Mouse (Mus musculus) T-helper 1 cell (primary cell): Measurements from ENCODE around the gene Pyurf.

Source experiments
- in situ Hi-C: fragments of 300-600 bp; cut with MboI, MseI; formaldehyde crosslinking; loops from one replicate; pipeline ENCODE4 v1.15.1; 2025; ENCODE audit warnings: high pct_unique_total_duplicates

Pyurf gene

GRCm38 (mm10) chr6:57691467-57692261, at the start of gene Pyurf:
Gene Pyurf (minus strand): TSS chr6:57692078.
- in situ Hi-C loops, result loop anchor here (5.0 kb wide), 1 partner anchor 104 kb away; no protein-coding TSS in a partner anchor

- in situ Hi-C loops, result no loop called here
Observed at GRCm38 (mm10) chr6:57721347-57721746, 29.5 kb upstream of the Pyurf start.

GRCm38 (mm10) chr6:57711726-57712125, 19.8 kb upstream of the Pyurf start:
- in situ Hi-C loops, result no loop called here

GRCm38 (mm10) chr6:57706721-57707120, 14.8 kb upstream of the Pyurf start:
- in situ Hi-C loops, result loop anchor here (10.0 kb wide), 1 partner anchor 1002 kb away; the partner anchor contains the start of gene Lsm5

- in situ Hi-C loops, result loop anchor here (10.0 kb wide), 1 partner anchor 999 kb away; the partner anchor contains the start of gene Lsm5
Observed at GRCm38 (mm10) chr6:57703703-57704102, 11.8 kb upstream of the Pyurf start.

- in situ Hi-C loops, result loop anchor here (10.0 kb wide), 1 partner anchor 998 kb away; the partner anchor contains the start of gene Lsm5
Observed at GRCm38 (mm10) chr6:57702743-57703499, 11.0 kb upstream of the Pyurf start.

GRCm38 (mm10) chr6:57702376-57702742, 10.5 kb upstream of the Pyurf start, which contains the start of gene Lancl2:
Gene Lancl2 (plus strand): TSS chr6:57702540.
- in situ Hi-C loops, result loop anchor here (10.0 kb wide), 1 partner anchor 998 kb away; the partner anchor contains the start of gene Lsm5

GRCm38 (mm10) chr6:57701686-57702085, 9.8 kb upstream of the Pyurf start:
- in situ Hi-C loops, result loop anchor here (10.0 kb wide), 1 partner anchor 997 kb away; the partner anchor contains the start of gene Lsm5

- in situ Hi-C loops, result loop anchor here (5.0 kb wide), 1 partner anchor 106 kb away; no protein-coding TSS in a partner anchor
Observed at GRCm38 (mm10) chr6:57693116-57693515, 1.2 kb upstream of the Pyurf start.

GRCm38 (mm10) chr6:57684156-57684555, 7.7 kb downstream of the Pyurf start:
- in situ Hi-C loops, result no loop called here

GRCm38 (mm10) chr6:57661295-57661694, 30.6 kb downstream of the Pyurf start:
- in situ Hi-C loops, result no loop called here

GRCm38 (mm10) chr6:57647256-57647655, 44.6 kb downstream of the Pyurf start:
- in situ Hi-C loops, result no loop called here

- in situ Hi-C loops, result no loop called here
Observed at GRCm38 (mm10) chr6:57641789-57642188, 50.1 kb downstream of the Pyurf start.

GRCm38 (mm10) chr6:57639531-57639930, 52.3 kb downstream of the Pyurf start:
- in situ Hi-C loops, result no loop called here
